ENCODE assay signal across 10 mouse cellular contexts in the genomic region with DNA sequence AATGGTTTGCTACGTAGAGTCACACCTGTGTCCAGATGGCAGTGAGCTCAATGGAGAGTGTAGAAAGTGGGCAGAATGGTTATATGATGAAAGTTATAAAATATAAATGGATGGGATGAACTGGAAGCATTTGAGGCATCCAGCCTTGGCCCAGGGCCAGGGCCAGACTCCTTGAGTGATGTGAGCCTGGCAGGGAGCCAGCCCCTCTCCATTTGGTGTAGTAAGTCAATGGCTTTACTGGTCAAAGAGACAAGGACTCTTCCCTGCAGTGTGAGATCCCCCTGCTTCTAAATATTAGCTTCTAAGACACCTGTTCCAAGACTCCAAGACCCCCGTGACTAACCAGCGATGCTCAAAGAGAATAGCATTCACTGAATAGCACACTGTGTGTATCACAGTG. TPM values are rescaled to one million over a fixed set of nuclear protein-coding genes. Genes with fewer than 3 reads are reported as not detected.
DNase-seq lines count a peak whose midpoint lies in the region; ATAC-seq lines count a peak whose summit lies in the region.
"Had no signal": no experiment of that assay in that cellular context is flagged by ENCODE, and none has a peak within 500 bp of the region (broad histone marks: within the 10 kb centered on the region; RNA-seq: fewer than 3 reads in every experiment).

No protein-coding gene starts in this region.

- no peak overlapping the region for H3K27ac ChIP-seq in kidney, embryonic 16.5 days (ENCODE audit: low read length)
- H3K27ac ChIP-seq: neural tube, embryonic 15.5 days had no signal

- H3K27me3 ChIP-seq in kidney, embryonic 16.5 days (ENCODE audit: insufficient read depth, low read length), result no peaks in the 10 kb centered on the region
- H3K27me3 ChIP-seq: neural tube, embryonic 15.5 days had no signal

- DNase-seq in kidney, adult 11 months, result peak; percentile 50
- peak; percentile 48 for DNase-seq in 3134 (ENCODE audit: extremely low read depth, insufficient read length, low spot score)
- peak; percentile 61 for DNase-seq in adipocyte (ENCODE audit: low spot score)
- peak; percentile 80 to 85 for DNase-seq in cerebellum, postnatal 14 days
- no peak for DNase-seq in yolk sac, embryonic 10.5 days (ENCODE audit: low spot score)
- DNase-seq in thymus, postnatal 14 days, result no peak

- 91% methylated on average over 3 of the region's 3 CpGs for WGBS in kidney, embryonic 16.5 days

- no peak overlapping the region for H3K4me2 ChIP-seq in kidney, embryonic 16.5 days (replicated peaks; ENCODE audit: low read depth, low read length)
- H3K4me2 ChIP-seq: neural tube, embryonic 15.5 days had no signal

- H3K4me3 ChIP-seq in kidney, embryonic 16.5 days (ENCODE audit: low read length), result no peak overlapping the region
- H3K4me3 ChIP-seq: neural tube, embryonic 15.5 days had no signal

- H3K9ac ChIP-seq in kidney, embryonic 16.5 days (replicated peaks; ENCODE audit: low read length), result no peak overlapping the region
- H3K9ac ChIP-seq: neural tube, embryonic 15.5 days had no signal

- H3K36me3 ChIP-seq in kidney, embryonic 16.5 days (ENCODE audit: insufficient read depth, low read length), result no peaks in the 10 kb centered on the region
- H3K36me3 ChIP-seq: neural tube, embryonic 15.5 days had no signal

- ATAC-seq in kidney, embryonic 16.5 days (ENCODE audit: low FRiP score, low TSS enrichment), result no peak
- ATAC-seq in frontal cortex, adult (ENCODE audit: low TSS enrichment), result no peak

- H3K4me1 ChIP-seq in kidney, embryonic 16.5 days (ENCODE audit: insufficient read depth, low read length), result no peaks in the 10 kb centered on the region; the same call in 1 of the 2 replicates

- no peaks in the 10 kb centered on the region for H3K9me3 ChIP-seq in kidney, embryonic 16.5 days (ENCODE audit: low read length)
- H3K9me3 ChIP-seq: neural tube, embryonic 15.5 days had no signal

RNA-seq across cellular contexts. Expression of a gene that starts 33.0 kb away (rescaled TPM):
- not detected in 2 replicates for polyA plus RNA-seq in kidney, embryonic 16.5 days (2015; fragmentation: Nextera tagmentation; extraction: Ambion mirVana)
- polyA plus RNA-seq: heart, embryonic 14.5 days; neural tube, embryonic 15.5 days had no signal

RNA-seq across cellular contexts. Expression of a gene that starts 51.6 kb away (rescaled TPM):
- polyA plus RNA-seq in kidney, embryonic 16.5 days (2015; fragmentation: Nextera tagmentation; extraction: Ambion mirVana), result 170 and 171 TPM in 2 replicates

Comparison
In these comparisons a context has a peak if more than half of its experiments do, and no peak if none do; other contexts are left out.
1. DNase-seq: peak in kidney, adult 11 months (single experiment), 3134 (single experiment), adipocyte (single experiment) and cerebellum, postnatal 14 days (2 of 2); none in yolk sac, embryonic 10.5 days (single experiment) and thymus, postnatal 14 days (single experiment).